Mouse (Mus musculus) brain, embryonic 14.5 days (tissue): ENCODE measurements at regions not wholly inside any gene's neighbourhood (a gene's known extent, or its start where the extent isn't known, plus 50 kb on each side); places are given as distances from the start of the nearest gene placed in this dataset.

ENCODE experiments used
- CTCF ChIP-seq: fragments of 200-500 bp; IDR thresholded peaks from 2 replicates; pipeline ENCODE4 v1.5.1; 2012; ENCODE audit warnings: inconsistent platforms, mild to moderate bottlenecking, moderate library complexity, borderline replicate concordance; ENCODE audit not compliant: insufficient read depth, insufficient read length; ENCODE audit errors: extremely low read depth
- POLR2A ChIP-seq: fragments of 200-500 bp; IDR thresholded peaks from 2 replicates; pipeline ENCODE4 v1.6.1; 2012; ENCODE audit warnings: mild to moderate bottlenecking, inconsistent platforms, borderline replicate concordance; ENCODE audit not compliant: poor library complexity, insufficient read depth, insufficient read length, severe bottlenecking; ENCODE audit errors: extremely low read depth

DNA sequence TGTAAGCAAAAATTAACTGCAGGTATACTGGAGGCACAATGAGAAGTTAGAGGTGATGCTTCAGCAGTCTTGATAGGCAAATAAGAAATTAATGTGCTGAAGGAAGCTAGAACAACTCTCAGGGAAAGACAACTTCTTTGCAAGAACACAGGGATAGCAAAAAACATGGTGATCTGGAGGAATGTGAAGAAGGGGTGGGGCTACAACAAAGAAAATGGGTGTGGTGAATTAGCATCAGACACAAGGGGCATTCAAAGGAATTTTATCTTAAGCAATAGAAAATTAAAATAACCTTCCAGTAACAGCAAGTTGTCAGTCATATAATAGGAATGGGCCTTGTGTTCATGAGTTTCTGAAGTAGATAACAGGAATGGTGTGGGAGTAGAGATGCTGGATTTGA lies 211.9 kb upstream of the Rgs17 start:
- TF ChIP-seq CTCF (no peak), POLR2A (no peak)
